Mouse (Mus musculus) cerebellum, adult (tissue): ENCODE measurements around the gene Knop1.

Source experiments
- ATAC-seq: cut with Nextera tagmentation; 2 replicates; pipeline ENCODE4 v1.9.2; 2017; ENCODE audit warnings: mild to moderate bottlenecking, moderate library complexity, mixed read lengths; ENCODE audit not compliant: insufficient number of reproducible peaks, low FRiP score, low TSS enrichment

Gene Knop1

DNA sequence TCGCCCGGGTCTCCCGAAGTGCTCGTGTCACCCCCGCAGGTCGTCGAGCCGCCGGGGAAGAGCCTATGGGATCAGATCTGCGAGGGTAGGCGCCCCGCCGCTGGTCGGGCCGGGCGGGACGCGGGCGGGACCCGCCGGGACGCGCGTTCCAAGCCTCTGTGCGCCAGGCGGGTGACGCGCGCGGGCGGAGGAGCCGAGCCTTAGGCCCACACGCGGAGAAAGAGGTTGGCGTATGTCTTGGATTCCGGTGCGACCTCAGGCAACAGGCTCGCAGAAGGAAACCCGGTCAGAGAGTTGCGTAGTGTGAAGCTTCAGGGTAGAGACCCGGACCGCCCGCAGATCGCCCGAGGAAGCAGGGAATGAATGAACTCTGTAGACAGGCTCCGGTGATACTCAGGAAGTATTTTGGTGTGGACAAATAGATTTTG is at the start of gene Knop1:
TSS of gene Knop1 (minus strand) at position 378 of the 428 bp plus-strand sequence.
- peak; percentile 75; the same call in 1 of the 2 replicates for ATAC-seq

GRCm38 (mm10) chr7:118904530-118904929 is 48.5 kb upstream of the Knop1 start:
- no peak for ATAC-seq

DNA sequence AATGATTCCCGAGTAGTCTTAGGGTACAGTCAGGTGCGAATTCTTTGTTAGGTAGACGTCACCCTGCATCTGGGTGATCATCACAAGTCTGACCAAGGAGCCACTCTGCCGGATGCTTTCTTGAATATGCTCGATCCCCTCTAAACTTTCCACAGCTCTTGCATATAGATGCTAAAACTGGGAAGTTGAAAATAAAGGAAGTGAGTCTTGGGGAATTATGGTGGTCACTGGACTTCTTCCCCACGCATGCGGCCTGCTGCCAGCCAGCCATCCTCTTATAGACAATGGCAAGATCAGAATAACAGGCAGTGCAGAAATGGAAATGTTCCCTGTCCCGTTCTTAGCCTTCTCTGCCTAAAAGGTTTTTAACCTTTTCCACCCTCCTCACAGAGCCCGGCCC is 47.8 kb upstream of the Knop1 start:
- no peak for ATAC-seq

- ATAC-seq = no peak
Measured at GRCm38 (mm10) chr7:118902944-118903343, 46.9 kb upstream of the Knop1 start.

GRCm38 (mm10) chr7:118900090-118900489 is 44.0 kb upstream of the Knop1 start:
- no peak for ATAC-seq

GRCm38 (mm10) chr7:118898063-118898462 is 42.0 kb upstream of the Knop1 start:
- ATAC-seq = no peak

- no peak for ATAC-seq
Measured at GRCm38 (mm10) chr7:118895469-118896450, 39.7 kb upstream of the Knop1 start.

DNA sequence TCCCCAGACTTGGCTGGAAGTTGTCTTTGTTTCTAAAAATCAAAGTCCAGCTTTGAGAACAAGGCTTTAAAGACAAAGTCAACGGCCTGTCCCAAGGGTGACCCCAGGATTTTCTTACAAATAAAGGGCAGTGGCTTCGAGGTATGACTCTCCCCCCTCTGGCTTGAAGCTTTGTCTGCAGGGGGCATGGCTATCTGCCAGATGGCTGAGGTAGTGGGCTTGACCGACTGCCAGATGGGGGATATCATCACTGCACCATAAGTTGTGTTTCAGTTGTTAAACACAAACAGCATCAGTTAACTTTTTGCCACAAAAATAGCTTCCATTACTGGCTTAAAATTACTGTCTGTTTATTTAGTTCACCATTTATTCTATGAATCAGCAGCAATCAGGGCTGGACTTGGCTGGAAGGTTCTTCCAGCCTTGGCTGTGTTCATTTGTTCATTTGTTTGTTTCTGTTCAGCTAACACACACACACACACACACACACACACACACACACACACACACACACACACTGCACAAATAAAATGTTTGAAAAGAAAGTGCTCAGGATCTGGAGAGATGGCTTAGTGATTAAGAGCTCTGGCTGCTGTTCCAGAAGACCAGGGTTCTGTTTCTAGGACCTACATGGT is 33.1 kb upstream of the Knop1 start:
- no peak for ATAC-seq

DNA sequence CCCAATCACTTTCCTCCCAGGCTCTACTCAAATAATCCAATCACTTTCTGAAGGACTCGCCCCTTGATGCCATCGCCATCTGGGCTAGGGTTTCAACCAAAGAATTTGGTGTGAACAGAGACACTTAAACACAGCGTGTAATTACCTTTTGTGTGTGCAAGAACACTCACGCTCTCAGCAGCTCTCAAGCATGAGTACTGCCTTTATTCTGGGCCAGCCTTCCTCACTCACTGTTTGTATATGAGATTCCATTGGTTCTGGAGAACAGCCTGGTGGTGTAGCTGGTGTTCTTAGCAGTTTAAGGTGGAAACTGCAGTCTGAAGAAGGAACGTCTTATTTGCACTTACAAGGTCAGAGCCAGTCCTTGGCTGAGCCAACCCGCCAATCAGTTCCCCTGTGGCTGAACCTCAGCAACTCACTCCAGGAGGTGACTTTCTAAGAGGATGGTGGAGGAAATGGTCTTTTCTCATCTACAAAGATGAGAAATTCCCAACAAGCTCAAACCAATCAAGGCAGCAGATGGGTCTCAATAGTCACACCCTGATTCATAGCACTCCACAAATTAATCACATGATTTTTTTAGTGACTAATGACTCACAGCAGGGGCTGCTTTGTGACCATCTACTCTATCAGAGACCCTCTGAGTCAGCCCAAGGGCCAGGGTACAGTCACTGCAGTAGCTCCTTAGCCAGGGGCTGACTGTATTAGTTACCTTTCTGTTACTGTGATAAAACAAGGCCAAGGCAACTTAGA is 31.4 kb upstream of the Knop1 start:
- ATAC-seq = no peak

DNA sequence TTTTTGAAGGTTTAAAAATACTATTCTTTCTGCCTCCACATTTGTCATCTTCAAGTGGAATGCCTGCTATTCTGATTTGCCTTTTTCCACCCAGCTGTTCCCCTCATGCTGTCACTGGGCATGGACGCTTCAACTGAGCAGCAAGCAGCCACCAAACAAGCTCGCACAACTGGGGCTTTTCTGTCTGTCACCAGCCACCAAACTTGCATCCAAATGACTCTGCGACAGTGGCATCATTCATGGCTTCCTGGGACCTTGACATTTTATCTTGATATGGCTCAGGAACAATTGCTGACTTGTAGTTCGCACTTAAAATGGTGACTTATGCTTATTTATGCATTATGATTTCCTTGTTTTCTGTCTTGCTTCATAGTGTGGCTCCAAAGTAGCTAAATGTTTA is 28.9 kb upstream of the Knop1 start:
- no peak for ATAC-seq

GRCm38 (mm10) chr7:118883957-118884356 is 27.9 kb upstream of the Knop1 start:
- ATAC-seq = no peak

DNA sequence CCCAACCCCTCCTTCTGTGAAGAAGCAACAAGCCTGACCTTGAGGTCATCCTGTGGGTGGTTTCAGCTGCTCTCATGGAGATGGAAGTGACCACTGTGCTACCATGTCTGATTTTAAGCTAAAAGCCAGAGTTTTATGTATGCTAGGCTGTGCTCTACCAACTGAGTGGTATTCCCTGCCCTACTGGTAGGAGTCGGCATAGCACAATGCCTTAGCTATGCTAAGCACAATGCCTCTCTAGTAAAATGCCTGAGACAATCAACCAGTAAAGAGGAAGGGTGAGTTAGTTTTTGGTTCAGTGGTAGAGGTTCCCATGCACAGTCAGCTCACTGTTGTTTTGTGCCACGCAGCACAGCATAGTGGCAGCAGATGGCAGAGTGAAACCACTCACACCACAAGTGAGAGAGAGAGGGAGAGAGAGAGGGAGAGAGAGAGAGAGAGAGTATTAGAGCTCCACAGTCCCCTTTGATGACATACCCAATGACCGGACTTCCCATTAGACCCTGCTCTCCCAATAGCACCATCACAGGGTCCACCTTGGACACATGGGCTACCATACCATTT is 23.5 kb upstream of the Knop1 start:
- no peak for ATAC-seq

DNA sequence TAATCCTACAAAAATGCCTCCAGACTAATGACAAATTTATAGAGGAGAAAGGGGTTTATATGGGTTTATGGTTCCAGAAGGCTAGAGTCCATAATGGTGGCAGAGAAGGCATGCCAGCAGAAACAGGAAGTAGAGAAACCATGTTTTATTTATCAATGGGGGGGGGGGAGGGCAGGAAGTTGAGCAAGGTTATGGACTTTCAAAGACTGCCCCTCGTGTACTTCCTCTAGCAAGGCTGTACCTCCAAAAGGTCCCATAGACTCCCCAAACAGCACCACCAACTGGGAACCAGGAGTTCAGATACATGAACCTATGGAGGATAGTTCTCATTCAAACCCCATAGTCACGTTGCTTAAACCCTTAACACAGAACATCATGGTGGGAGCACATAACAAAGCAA is 9.3 kb upstream of the Knop1 start:
- no peak for ATAC-seq

DNA sequence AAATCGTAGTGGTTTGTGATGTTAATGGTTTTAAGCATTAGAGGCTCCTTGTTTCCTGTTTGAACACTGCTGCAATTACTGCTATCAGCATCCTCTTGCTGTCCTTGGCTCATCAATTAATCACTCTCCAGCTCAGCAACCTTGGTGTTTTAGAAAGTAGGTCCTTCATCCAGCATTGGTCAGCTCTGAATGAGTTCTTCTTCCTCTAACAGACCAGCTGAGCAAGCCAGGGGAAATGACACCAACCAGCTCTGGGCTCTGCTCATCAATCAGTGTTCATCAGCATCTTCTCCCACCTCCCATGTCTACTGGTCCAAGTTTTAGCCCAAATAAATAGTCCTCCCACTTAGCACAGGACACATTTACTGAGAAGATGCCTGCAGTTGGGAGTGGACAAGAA is 2.6 kb upstream of the Knop1 start:
- no peak for ATAC-seq

DNA sequence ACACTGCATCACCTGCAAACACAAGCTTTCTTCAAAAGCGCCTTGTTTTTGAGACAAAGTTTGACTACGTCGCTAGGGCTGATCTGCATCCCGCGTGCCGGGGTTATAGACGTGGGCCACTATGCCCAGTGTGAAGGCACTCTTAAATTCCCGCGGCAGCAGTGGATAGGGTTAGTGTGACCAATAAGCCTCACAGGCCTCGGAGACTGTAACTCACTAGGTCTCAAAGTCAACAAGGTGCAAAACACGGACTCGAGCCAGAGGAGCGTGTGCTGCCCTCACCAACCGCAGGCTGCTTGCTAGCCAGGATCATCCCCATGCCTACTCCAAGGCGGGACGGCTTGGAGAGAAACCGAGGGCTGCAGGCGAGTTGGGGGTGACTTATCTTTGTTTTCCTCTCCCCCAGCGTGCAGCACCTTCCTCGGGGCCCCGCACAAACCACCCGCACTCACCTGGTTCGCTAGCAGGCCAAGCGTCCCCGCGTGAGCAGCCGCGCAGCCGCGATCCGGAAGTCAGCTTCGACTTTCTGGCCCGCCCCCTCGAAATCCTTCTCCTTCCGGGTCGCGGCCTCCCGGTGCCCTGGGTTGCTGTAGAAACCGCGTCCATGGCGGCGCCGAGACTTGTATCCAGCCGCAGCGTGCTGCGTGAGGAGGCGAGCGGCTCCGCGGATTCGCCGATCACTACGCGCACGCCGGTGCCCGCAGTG is 730 bp downstream of the Knop1 start, which contains the start of gene Iqck:
TSS of gene Iqck (plus strand) at position 582 of the 706 bp plus-strand sequence.
- ATAC-seq = peak; percentile 93

GRCm38 (mm10) chr7:118854606-118855005 is 1.4 kb downstream of the Knop1 start:
- ATAC-seq = no peak

DNA sequence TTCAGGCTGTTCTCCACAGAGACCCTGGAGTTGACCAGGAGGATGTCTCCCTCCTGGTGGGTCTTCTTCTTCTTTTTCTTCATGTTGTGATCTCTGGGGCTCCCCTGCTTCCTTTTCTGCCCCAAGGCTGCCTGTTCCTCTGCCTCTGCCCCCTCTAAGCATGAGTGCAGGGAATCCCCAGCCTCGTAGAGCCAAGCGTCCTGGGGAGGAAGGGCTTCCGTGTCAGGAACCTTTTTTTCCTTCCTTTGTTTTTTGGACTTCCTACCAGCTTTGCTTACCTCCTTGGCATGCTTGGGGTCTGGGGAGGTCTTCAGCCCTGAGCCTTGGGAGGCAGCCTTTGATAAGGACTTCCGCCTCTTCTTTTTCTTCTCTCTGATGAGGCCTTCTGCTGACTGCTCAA is 3.4 kb downstream of the Knop1 start:
- ATAC-seq = no peak

DNA sequence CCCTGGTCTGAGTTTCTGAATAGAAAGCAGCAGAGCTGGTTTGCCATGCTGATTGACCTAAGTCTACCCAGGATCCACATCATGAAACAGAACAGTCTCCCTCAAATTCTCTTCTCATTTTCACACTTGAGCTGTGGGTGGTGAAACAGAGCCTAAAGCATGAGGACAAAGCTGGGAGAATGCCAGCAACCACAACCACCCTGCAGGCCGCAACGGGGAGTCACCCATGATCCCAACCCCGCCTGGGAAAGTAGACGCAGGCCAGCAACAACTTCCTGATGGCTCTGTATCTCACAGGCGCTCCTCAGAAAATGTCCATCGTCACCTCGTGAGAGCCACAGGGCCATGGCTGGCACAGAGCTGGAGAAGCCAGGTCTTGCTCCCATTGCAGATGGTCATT is 4.5 kb downstream of the Knop1 start:
- ATAC-seq = no peak

GRCm38 (mm10) chr7:118850676-118851290 is 5.3 kb downstream of the Knop1 start:
- no peak for ATAC-seq
